Mouse (Mus musculus): ENCODE measurements around the gene Traf7.

The Traf7 gene

GRCm38 (mm10) chr17:24545247-24545646 lies 17.5 kb upstream of the Traf7 start:
- in situ Hi-C loops (cut with MboI, MseI): no loop called here

- in situ Hi-C loops (cut with MboI, MseI): no loop called here
Observed at GRCm38 (mm10) chr17:24544613-24545012, 16.9 kb upstream of the Traf7 start.

GRCm38 (mm10) chr17:24540375-24540774 lies 12.6 kb upstream of the Traf7 start:
- in situ Hi-C loops (cut with MboI, MseI): no loop called here

GRCm38 (mm10) chr17:24538950-24539349 lies 11.2 kb upstream of the Traf7 start:
- in situ Hi-C loops (cut with MboI, MseI): no loop called here

- in situ Hi-C loops (cut with MboI, MseI): no loop called here
Observed at GRCm38 (mm10) chr17:24537536-24537935, 9.8 kb upstream of the Traf7 start.

- in situ Hi-C loops (cut with MboI, MseI): no loop called here
Observed at GRCm38 (mm10) chr17:24535300-24535699, 7.6 kb upstream of the Traf7 start.

GRCm38 (mm10) chr17:24534160-24534718 lies 6.5 kb upstream of the Traf7 start, which contains the start of gene Rab26:
Gene Rab26 (minus strand): TSS chr17:24534210.
- in situ Hi-C loops (cut with MboI, MseI): no loop called here

- in situ Hi-C loops (cut with MboI, MseI): no loop called here
Observed at GRCm38 (mm10) chr17:24533099-24533992, 5.6 kb upstream of the Traf7 start.

- in situ Hi-C loops (cut with MboI, MseI): no loop called here
Observed at GRCm38 (mm10) chr17:24532045-24532444, 4.3 kb upstream of the Traf7 start.

GRCm38 (mm10) chr17:24531064-24531463 lies 3.3 kb upstream of the Traf7 start:
- in situ Hi-C loops (cut with MboI, MseI): no loop called here

GRCm38 (mm10) chr17:24530361-24531050 lies 2.8 kb upstream of the Traf7 start:
- in situ Hi-C loops (cut with MboI, MseI): no loop called here

- in situ Hi-C loops (cut with MboI, MseI): no loop called here
Observed at GRCm38 (mm10) chr17:24529883-24530282, 2.1 kb upstream of the Traf7 start.

GRCm38 (mm10) chr17:24529007-24529451 lies 1.3 kb upstream of the Traf7 start:
- in situ Hi-C loops (cut with MboI, MseI): no loop called here

GRCm38 (mm10) chr17:24528560-24528918 lies 801 bp upstream of the Traf7 start:
- in situ Hi-C loops (cut with MboI, MseI): no loop called here

- in situ Hi-C loops (cut with MboI, MseI): no loop called here
Observed at GRCm38 (mm10) chr17:24527315-24527714, 423 bp downstream of the Traf7 start.

- in situ Hi-C loops (cut with MboI, MseI): no loop called here
Observed at GRCm38 (mm10) chr17:24524734-24525133, 3.0 kb downstream of the Traf7 start.

GRCm38 (mm10) chr17:24520450-24520849 lies 7.3 kb downstream of the Traf7 start:
- in situ Hi-C loops (cut with MboI, MseI): no loop called here

- in situ Hi-C loops (cut with MboI, MseI): no loop called here
Observed at GRCm38 (mm10) chr17:24514270-24515257, 13.2 kb downstream of the Traf7 start.

- in situ Hi-C loops (cut with MboI, MseI): no loop called here
Observed at GRCm38 (mm10) chr17:24513609-24514008, 14.1 kb downstream of the Traf7 start.

- in situ Hi-C loops (cut with MboI, MseI): no loop called here
Observed at GRCm38 (mm10) chr17:24507806-24508460, 19.8 kb downstream of the Traf7 start.
